Mouse (Mus musculus): ENCODE measurements around the gene Cadm2. TPM values are rescaled to one million over a fixed set of nuclear protein-coding genes. Genes with fewer than 3 reads are reported as not detected.

The Cadm2 gene
- polyA plus RNA-seq, 1 experiment from 2014 or later = 3.2 TPM

DNA sequence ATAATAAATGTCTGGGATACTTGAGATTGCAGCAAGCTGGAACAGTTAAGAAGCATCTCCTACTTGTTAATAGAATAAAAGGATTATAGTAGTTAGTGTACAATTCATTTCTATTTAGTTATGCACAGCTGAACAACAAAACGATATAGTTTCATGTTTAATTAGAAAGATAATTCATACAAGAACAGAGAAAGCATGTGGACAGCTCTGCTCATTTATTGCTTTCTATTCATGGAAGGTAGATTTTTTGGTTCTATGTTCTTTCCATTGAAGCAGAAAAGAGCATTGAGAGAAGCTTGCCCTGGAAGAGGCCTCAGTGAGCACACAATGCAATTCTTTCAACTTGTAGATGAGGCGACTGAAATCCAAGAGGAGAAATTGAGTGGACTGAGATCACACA is 623.2 kb downstream of the Cadm2 start:
- Histone ChIP-seq H3K4me3 (ENCODE audit: low read depth, low read length) (no peak overlapping the region), H3K27ac (replicated peaks; ENCODE audit: low read depth, low read length) (no peak overlapping the region), H3K9me3 (ENCODE audit: control insufficient read depth, low read length) (no peaks in the 10 kb centered on the region), H3K27me3 (replicated peaks; ENCODE audit: control insufficient read depth, insufficient read depth, low read length) (no peaks in the 10 kb centered on the region), H3K9ac (ENCODE audit: low read depth, low read length) (no peak overlapping the region), H3K36me3 (ENCODE audit: control insufficient read depth, insufficient read depth, low read length) (no peaks in the 10 kb centered on the region), H3K4me1 (ENCODE audit: control insufficient read depth, insufficient read depth, low read length) (no peaks in the 10 kb centered on the region), H3K4me2 (ENCODE audit: low read depth, low read length) (no peak overlapping the region)
- no peak for ATAC-seq (ENCODE audit: low read depth)
- WGBS = 79% methylated on average over 2 of the region's 2 CpGs
- DNase-seq (ENCODE audit: low spot score) = no peak

DNA sequence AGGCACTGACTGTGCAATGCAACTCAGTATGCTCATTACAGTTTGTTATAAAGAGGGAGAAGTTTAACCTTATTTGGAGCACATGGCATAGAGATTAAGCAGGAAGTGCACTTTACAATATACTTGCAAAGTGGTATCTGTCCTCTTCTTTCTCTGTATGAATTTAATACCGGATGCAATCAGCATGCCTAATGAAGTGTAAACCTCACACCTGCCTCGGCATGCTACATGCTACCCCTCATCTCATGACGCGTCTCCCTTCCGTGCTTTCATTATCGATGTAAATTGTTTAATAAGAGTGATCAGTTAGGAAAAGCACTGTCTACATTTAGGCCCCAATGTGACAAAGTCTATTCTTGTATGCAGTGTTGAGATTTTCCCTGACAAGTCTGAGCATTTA is 633.0 kb downstream of the Cadm2 start:
- WGBS = 89% methylated on average over 6 of the region's 6 CpGs
- H3K27me3 ChIP-seq (replicated peaks; ENCODE audit: control insufficient read depth, insufficient read depth, low read length) = no peaks in the 10 kb centered on the region
- DNase-seq (ENCODE audit: low spot score) (no peak), ATAC-seq (ENCODE audit: low read depth) (no peak)
- no peak overlapping the region for H3K4me2 ChIP-seq (ENCODE audit: low read depth, low read length)
- no peaks in the 10 kb centered on the region for H3K9me3 ChIP-seq (ENCODE audit: control insufficient read depth, low read length)
- no peak overlapping the region for H3K4me3 ChIP-seq (ENCODE audit: low read depth, low read length)
- H3K9ac ChIP-seq (ENCODE audit: low read depth, low read length) = no peak overlapping the region
- H3K4me1 ChIP-seq (ENCODE audit: control insufficient read depth, insufficient read depth, low read length) = no peaks in the 10 kb centered on the region
- H3K36me3 ChIP-seq (ENCODE audit: control insufficient read depth, insufficient read depth, low read length) = no peaks in the 10 kb centered on the region
- no peak overlapping the region for H3K27ac ChIP-seq (replicated peaks; ENCODE audit: low read depth, low read length)

DNA sequence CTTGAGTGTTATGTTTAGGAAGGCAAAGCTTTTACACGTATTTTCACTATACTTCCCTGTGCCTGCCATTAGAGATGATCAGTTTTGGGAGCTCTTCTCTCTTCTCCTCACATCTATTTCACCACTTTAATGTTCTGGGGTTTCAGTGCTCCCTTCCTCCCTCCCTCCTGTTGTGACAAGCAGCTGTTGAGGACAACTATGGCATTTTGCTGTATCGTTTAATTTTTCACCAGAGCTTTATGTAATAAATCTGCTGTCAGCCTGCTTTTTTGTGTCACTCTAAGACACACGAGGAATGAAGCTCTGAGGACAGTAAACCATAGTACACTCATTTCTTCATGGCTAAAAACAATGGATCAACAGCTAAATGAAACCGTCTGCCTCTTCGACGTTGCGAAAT is 633.8 kb downstream of the Cadm2 start:
- no peaks in the 10 kb centered on the region for H3K36me3 ChIP-seq (ENCODE audit: control insufficient read depth, insufficient read depth, low read length)
- H3K27ac ChIP-seq (replicated peaks; ENCODE audit: low read depth, low read length) = no peak overlapping the region

DNA sequence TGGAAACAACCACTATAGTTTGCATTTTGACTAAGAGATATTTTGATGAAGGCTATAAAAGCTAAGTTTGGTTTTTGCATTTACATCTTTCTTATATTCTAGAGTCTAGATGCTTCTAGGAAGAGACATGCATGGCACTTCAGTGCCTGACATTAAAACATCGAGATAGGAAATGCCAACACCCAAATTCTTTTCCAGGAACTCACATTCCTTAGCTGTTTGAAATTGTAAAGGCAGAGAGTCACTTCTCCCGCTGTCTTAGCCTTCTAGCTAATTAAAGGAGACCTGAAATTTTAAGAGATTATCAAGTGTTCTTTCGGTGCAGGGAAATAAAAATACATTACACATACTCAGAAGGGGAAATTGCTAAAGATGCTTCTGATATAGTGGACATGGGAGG is 649.8 kb downstream of the Cadm2 start:
- no peak overlapping the region for H3K4me3 ChIP-seq (ENCODE audit: low read depth, low read length)
- ATAC-seq (ENCODE audit: low read depth) = no peak
- WGBS = 37% methylated on average over 3 of the region's 3 CpGs
- H3K9me3 ChIP-seq (ENCODE audit: control insufficient read depth, low read length) = no peaks in the 10 kb centered on the region
- H3K27me3 ChIP-seq (replicated peaks; ENCODE audit: control insufficient read depth, insufficient read depth, low read length) = no peaks in the 10 kb centered on the region
- DNase-seq (ENCODE audit: low spot score) = no peak
- H3K4me2 ChIP-seq (ENCODE audit: low read depth, low read length) = no peak overlapping the region
- H3K9ac ChIP-seq (ENCODE audit: low read depth, low read length) = no peak overlapping the region
- H3K27ac ChIP-seq (replicated peaks; ENCODE audit: low read depth, low read length) = no peak overlapping the region
- H3K4me1 ChIP-seq (ENCODE audit: control insufficient read depth, insufficient read depth, low read length) = no peaks in the 10 kb centered on the region
- H3K36me3 ChIP-seq (ENCODE audit: control insufficient read depth, insufficient read depth, low read length) = no peaks in the 10 kb centered on the region

More for the DNA sequence above, 633.8 kb downstream of the Cadm2 start:
- Histone ChIP-seq H3K9me3 (ENCODE audit: control insufficient read depth, low read length) (no peaks in the 10 kb centered on the region), H3K4me2 (ENCODE audit: low read depth, low read length) (no peak overlapping the region), H3K27me3 (replicated peaks; ENCODE audit: control insufficient read depth, insufficient read depth, low read length) (no peaks in the 10 kb centered on the region), H3K4me1 (ENCODE audit: control insufficient read depth, insufficient read depth, low read length) (no peaks in the 10 kb centered on the region), H3K4me3 (ENCODE audit: low read depth, low read length) (no peak overlapping the region), H3K9ac (ENCODE audit: low read depth, low read length) (no peak overlapping the region)
- ATAC-seq (ENCODE audit: low read depth) = no peak
- 73% methylated on average over 7 of the region's 7 CpGs for WGBS
- no peak for DNase-seq (ENCODE audit: low spot score)

DNA sequence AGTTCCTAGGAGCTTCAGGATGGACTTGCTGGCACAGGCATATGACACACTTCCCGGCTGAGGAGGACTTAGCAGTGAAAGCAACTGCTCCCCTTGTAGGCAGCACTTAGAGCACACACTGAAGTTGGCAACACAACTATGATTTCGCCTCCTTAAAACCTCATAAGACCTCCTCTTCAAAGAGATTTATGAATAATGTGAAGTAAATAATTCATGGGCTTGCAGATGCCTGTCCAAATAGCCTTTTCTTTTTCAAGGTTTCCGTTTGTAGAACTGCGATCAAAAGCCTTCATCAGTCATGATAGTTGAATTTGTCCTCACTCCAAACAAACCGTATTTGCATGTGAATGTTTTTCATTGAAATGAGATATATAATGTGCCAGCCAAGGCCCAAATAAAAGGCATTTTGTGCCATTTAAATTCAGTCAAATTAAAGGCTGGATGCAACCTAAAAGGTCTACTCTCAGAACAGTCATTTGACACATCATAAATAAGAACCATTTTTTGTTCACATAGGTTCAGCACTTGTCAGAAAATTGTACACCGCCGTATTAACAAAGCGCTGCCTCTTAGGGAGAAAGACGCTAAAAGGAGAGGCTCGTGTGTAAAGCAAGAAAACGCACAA is 651.1 kb downstream of the Cadm2 start:
- no peaks in the 10 kb centered on the region for H3K9me3 ChIP-seq (ENCODE audit: control insufficient read depth, low read length)
- H3K27ac ChIP-seq (replicated peaks; ENCODE audit: low read depth, low read length) = no peak overlapping the region
- H3K36me3 ChIP-seq (ENCODE audit: control insufficient read depth, insufficient read depth, low read length) = no peaks in the 10 kb centered on the region
- H3K4me2 ChIP-seq (ENCODE audit: low read depth, low read length) = no peak overlapping the region
- WGBS = 79% methylated on average over 11 of the region's 11 CpGs
- H3K27me3 ChIP-seq (replicated peaks; ENCODE audit: control insufficient read depth, insufficient read depth, low read length) = no peaks in the 10 kb centered on the region
- ATAC-seq (ENCODE audit: low read depth) = no peak
- no peak for DNase-seq (ENCODE audit: low spot score)
- no peaks in the 10 kb centered on the region for H3K4me1 ChIP-seq (ENCODE audit: control insufficient read depth, insufficient read depth, low read length)
- H3K9ac ChIP-seq (ENCODE audit: low read depth, low read length) = no peak overlapping the region
- H3K4me3 ChIP-seq (ENCODE audit: low read depth, low read length) = no peak overlapping the region

DNA sequence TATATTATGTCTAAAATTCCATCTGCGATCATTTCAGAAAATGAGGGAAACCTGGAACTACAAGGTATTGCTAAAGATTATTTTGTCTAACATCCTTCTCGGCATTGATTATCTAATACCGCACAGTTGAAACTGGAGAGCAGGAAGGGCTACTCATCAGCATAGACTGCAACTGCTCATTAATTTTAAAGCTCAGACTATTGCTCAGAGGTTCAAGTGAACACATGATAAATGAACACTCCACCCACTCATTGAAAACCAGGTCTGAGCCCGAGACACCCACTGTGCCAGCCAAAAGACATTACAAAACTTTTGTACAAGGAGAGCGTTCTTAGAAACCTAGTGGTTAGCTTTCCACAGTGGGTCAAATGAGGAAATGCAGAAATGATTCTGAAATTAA is 652.4 kb downstream of the Cadm2 start:
- Histone ChIP-seq H3K4me3 (ENCODE audit: low read depth, low read length) (no peak overlapping the region), H3K9ac (ENCODE audit: low read depth, low read length) (no peak overlapping the region), H3K27me3 (replicated peaks; ENCODE audit: control insufficient read depth, insufficient read depth, low read length) (no peaks in the 10 kb centered on the region), H3K36me3 (ENCODE audit: control insufficient read depth, insufficient read depth, low read length) (no peaks in the 10 kb centered on the region), H3K4me1 (ENCODE audit: control insufficient read depth, insufficient read depth, low read length) (no peaks in the 10 kb centered on the region), H3K27ac (replicated peaks; ENCODE audit: low read depth, low read length) (no peak overlapping the region), H3K4me2 (ENCODE audit: low read depth, low read length) (no peak overlapping the region), H3K9me3 (ENCODE audit: control insufficient read depth, low read length) (no peaks in the 10 kb centered on the region)
- WGBS = 79% methylated on average over 5 of the region's 5 CpGs
- DNase-seq (ENCODE audit: low spot score) = no peak
- ATAC-seq (ENCODE audit: low read depth) = no peak

DNA sequence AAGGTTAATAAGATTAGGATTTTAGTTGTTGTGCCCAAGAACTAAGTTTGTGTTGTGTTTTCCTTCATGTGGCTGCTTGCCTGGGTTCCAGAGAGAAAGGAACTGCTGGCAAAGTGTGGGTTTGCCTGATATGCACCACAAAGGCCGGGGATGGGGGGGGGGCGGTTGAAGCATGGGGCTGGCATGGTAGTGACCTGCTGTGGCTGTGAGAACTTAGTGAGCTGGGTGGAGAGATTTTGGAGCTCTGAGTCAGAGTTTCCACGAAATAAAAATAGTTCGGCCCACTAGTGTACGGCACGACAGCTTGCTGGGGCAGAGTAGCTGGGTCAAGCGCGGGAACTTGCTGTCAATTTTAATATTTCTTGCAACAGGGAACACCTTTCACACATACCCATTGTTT is 653.0 kb downstream of the Cadm2 start:
- Histone ChIP-seq H3K27me3 (replicated peaks; ENCODE audit: control insufficient read depth, insufficient read depth, low read length) (no peaks in the 10 kb centered on the region), H3K4me3 (ENCODE audit: low read depth, low read length) (no peak overlapping the region), H3K4me2 (ENCODE audit: low read depth, low read length) (no peak overlapping the region), H3K36me3 (ENCODE audit: control insufficient read depth, insufficient read depth, low read length) (no peaks in the 10 kb centered on the region), H3K4me1 (ENCODE audit: control insufficient read depth, insufficient read depth, low read length) (no peaks in the 10 kb centered on the region), H3K9ac (ENCODE audit: low read depth, low read length) (no peak overlapping the region), H3K9me3 (ENCODE audit: control insufficient read depth, low read length) (no peaks in the 10 kb centered on the region), H3K27ac (replicated peaks; ENCODE audit: low read depth, low read length) (no peak overlapping the region)
- WGBS = 82% methylated on average over 8 of the region's 8 CpGs
- DNase-seq (ENCODE audit: low spot score) = peak; percentile 4
- ATAC-seq (ENCODE audit: low read depth) = no peak

DNA sequence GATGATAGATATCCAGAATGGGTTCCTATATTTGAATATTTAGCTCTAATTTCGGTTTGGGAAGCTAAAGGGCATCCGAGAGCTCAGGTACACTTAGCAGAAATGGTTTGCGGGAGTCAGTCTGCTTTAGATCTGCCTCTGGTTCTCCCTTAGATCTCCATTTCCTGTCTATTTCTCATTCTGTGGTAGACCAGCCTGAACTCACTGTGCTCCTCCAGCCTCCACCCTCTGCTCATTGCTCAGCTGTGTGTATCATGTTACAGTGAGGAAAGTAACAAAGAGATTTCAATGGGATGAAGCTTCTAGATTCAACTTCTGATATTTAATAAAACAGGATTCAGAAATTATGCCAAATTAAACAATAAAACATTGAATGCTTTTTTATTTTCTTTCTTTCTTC is 661.6 kb downstream of the Cadm2 start:
- no peaks in the 10 kb centered on the region for H3K36me3 ChIP-seq (ENCODE audit: control insufficient read depth, insufficient read depth, low read length)
- no peaks in the 10 kb centered on the region for H3K27me3 ChIP-seq (replicated peaks; ENCODE audit: control insufficient read depth, insufficient read depth, low read length)
- no peaks in the 10 kb centered on the region for H3K9me3 ChIP-seq (ENCODE audit: control insufficient read depth, low read length)
- ATAC-seq (ENCODE audit: low read depth) (no peak), DNase-seq (ENCODE audit: low spot score) (peak; percentile 11)
- H3K27ac ChIP-seq (replicated peaks; ENCODE audit: low read depth, low read length) = no peak overlapping the region
- H3K4me3 ChIP-seq (ENCODE audit: low read depth, low read length) = no peak overlapping the region
- H3K4me2 ChIP-seq (ENCODE audit: low read depth, low read length) = no peak overlapping the region
- 48% methylated on average over 3 of the region's 3 CpGs for WGBS
- H3K4me1 ChIP-seq (ENCODE audit: control insufficient read depth, insufficient read depth, low read length) = no peaks in the 10 kb centered on the region
- no peak overlapping the region for H3K9ac ChIP-seq (ENCODE audit: low read depth, low read length)

DNA sequence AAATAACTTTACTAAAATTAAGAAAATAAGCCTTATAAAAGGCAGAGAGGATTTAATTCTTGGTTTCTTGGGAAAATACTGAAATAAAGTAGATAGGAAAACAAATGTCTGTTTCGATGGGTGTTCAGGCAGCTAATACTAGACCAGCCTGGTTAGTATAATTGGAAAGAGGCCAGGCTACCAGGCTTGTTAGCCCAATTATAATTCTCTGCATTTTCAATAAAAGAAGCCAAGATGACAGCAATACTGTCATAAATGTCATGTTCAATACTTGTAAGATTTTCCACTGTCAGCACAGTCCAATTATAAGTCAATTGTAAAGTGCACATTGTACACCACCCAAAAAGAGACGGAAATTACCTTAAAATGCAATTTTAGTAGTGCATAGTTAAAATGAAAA is 664.8 kb downstream of the Cadm2 start:
- Histone ChIP-seq H3K36me3 (ENCODE audit: control insufficient read depth, insufficient read depth, low read length) (no peaks in the 10 kb centered on the region), H3K4me1 (ENCODE audit: control insufficient read depth, insufficient read depth, low read length) (no peaks in the 10 kb centered on the region), H3K27me3 (replicated peaks; ENCODE audit: control insufficient read depth, insufficient read depth, low read length) (no peaks in the 10 kb centered on the region), H3K27ac (replicated peaks; ENCODE audit: low read depth, low read length) (no peak overlapping the region), H3K4me2 (ENCODE audit: low read depth, low read length) (no peak overlapping the region), H3K9ac (ENCODE audit: low read depth, low read length) (no peak overlapping the region), H3K9me3 (ENCODE audit: control insufficient read depth, low read length) (no peaks in the 10 kb centered on the region), H3K4me3 (ENCODE audit: low read depth, low read length) (no peak overlapping the region)
- ATAC-seq (ENCODE audit: low read depth) (no peak), DNase-seq (ENCODE audit: low spot score) (peak; percentile 32)
- 79% methylated on average over 2 of the region's 2 CpGs for WGBS

Measured in embryonic facial prominence, embryonic 14.5 days (tissue).